Comparison of ENCODE assay signal across 8 mouse cellular contexts in genomic region chr15:93518941-93519835, GRCm38 (mm10).
A peak's percentile ranks its signal among the peaks of the same experiment; 100 is the strongest.
DNase-seq lines count a peak whose midpoint lies in the region; ATAC-seq and TF ChIP-seq lines count a peak whose summit lies in the region.

No protein-coding gene starts in this region.

- no peak for TF ChIP-seq POLR2A in ES-Bruce4 (IDR thresholded peaks at IDR 0.05; ENCODE audit: insufficient read depth, low read length)
- TF ChIP-seq POLR2A in lung, adult 2 months (IDR thresholded peaks at IDR 0.05; ENCODE audit: borderline replicate concordance, extremely low read depth, low read depth, low read length), result peak; percentile 31; the same call in 1 of the 2 replicates
- no peak for TF ChIP-seq POLR2A in testis, adult 2 months (IDR thresholded peaks at IDR 0.05; ENCODE audit: control insufficient read depth, low read depth, low read length)

- peak overlapping the region; percentile 50; the same call in 1 of the 2 replicates for H3K9ac ChIP-seq in ES-Bruce4 (ENCODE audit: low read depth, poor library complexity, severe bottlenecking)
- peak overlapping the region; percentile 69 for H3K9ac ChIP-seq in forebrain, embryonic 12.5 days
- peak overlapping the region; percentile 81 for H3K9ac ChIP-seq in heart, postnatal 0 days (replicated peaks; ENCODE audit: low read depth, low read length)
- H3K9ac ChIP-seq in neural tube, embryonic 14.5 days (replicated peaks; ENCODE audit: low read depth, low read length), result peak overlapping the region; percentile 67

- H3K36me3 ChIP-seq in ES-Bruce4 (ENCODE audit: control insufficient read depth, insufficient read depth, low read length, poor library complexity, severe bottlenecking), result no peaks in the 10 kb centered on the region
- no peaks in the 10 kb centered on the region for H3K36me3 ChIP-seq in forebrain, embryonic 12.5 days (replicated peaks)
- no peaks in the 10 kb centered on the region for H3K36me3 ChIP-seq in heart, postnatal 0 days (replicated peaks; ENCODE audit: control insufficient read depth, insufficient read depth, low read length)
- H3K36me3 ChIP-seq in neural tube, embryonic 14.5 days (ENCODE audit: control insufficient read depth, insufficient read depth, low read length), result no peaks in the 10 kb centered on the region
- no peaks in the 10 kb centered on the region for H3K36me3 ChIP-seq in testis, adult 2 months (ENCODE audit: control insufficient read depth, insufficient read depth, low read length)

- H3K4me2 ChIP-seq in forebrain, embryonic 12.5 days, result peak overlapping the region; percentile 94
- peak overlapping the region; percentile 85 for H3K4me2 ChIP-seq in heart, postnatal 0 days (ENCODE audit: low read depth, low read length)
- peak overlapping the region; percentile 95 for H3K4me2 ChIP-seq in neural tube, embryonic 14.5 days (ENCODE audit: low read depth, low read length)

- peaks cover 17% of the 10 kb centered on the region for H3K27me3 ChIP-seq in ES-Bruce4 (ENCODE audit: control insufficient read depth, insufficient read depth, low read length, poor library complexity, severe bottlenecking)
- H3K27me3 ChIP-seq in forebrain, embryonic 12.5 days, result peaks cover 65% of the 10 kb centered on the region
- no peaks in the 10 kb centered on the region for H3K27me3 ChIP-seq in heart, postnatal 0 days (ENCODE audit: control insufficient read depth, insufficient read depth, low read length)
- peaks cover 3% of the 10 kb centered on the region; the same call in 1 of the 2 replicates for H3K27me3 ChIP-seq in neural tube, embryonic 14.5 days (ENCODE audit: control insufficient read depth, insufficient read depth, low read length)
- H3K27me3 ChIP-seq in testis, adult 2 months (ENCODE audit: control insufficient read depth, insufficient read depth, low read length), result no peaks in the 10 kb centered on the region

- peak overlapping the region; percentile 86 for H3K4me3 ChIP-seq in ES-Bruce4 (ENCODE audit: low read depth, low read length)
- peak overlapping the region; percentile 79 for H3K4me3 ChIP-seq in forebrain, embryonic 12.5 days (replicated peaks)
- peak overlapping the region; percentile 89 for H3K4me3 ChIP-seq in heart, postnatal 0 days (ENCODE audit: low read depth, low read length)
- peak overlapping the region; percentile 87 for H3K4me3 ChIP-seq in lung, adult 2 months (replicated peaks; ENCODE audit: extremely low read depth, low read depth, low read length)
- H3K4me3 ChIP-seq in neural tube, embryonic 14.5 days (ENCODE audit: low read depth, low read length), result peak overlapping the region; percentile 72
- H3K4me3 ChIP-seq in testis, adult 2 months (ENCODE audit: control insufficient read depth, low read depth, low read length), result peak overlapping the region; percentile 87

- ATAC-seq in forebrain, embryonic 12.5 days (ENCODE audit: low FRiP score), result peak; percentile 92
- peak; percentile 84 for ATAC-seq in heart, postnatal 0 days (ENCODE audit: insufficient read depth, low read depth)
- peak; percentile 90 for ATAC-seq in neural tube, embryonic 14.5 days (ENCODE audit: low read depth)

- under 1% methylated on average over 80 of the region's 85 CpGs for WGBS in forebrain, embryonic 12.5 days
- WGBS in heart, postnatal 0 days, result under 1% methylated on average over 85 of the region's 85 CpGs
- WGBS in lung, adult 2 months, result under 1% methylated on average over 84 of the region's 85 CpGs
- WGBS in neural tube, embryonic 14.5 days, result under 1% methylated on average over 85 of the region's 85 CpGs

- peak; percentile 67 for DNase-seq in c-Kit-positive CD71-positive TER-119-positive erythroid progenitor cells, embryonic 14.5 days (ENCODE audit: low spot score)
- DNase-seq in heart, postnatal 0 days (ENCODE audit: low spot score), result peak; percentile 77
- peak; percentile 84 to 94 for DNase-seq in kidney, postnatal 36 days
- peak; percentile 87 for DNase-seq in lung, adult 2 months

- H3K9me3 ChIP-seq in ES-Bruce4 (replicated peaks; ENCODE audit: control insufficient read depth, insufficient read depth, low read length, poor library complexity, severe bottlenecking), result no peaks in the 10 kb centered on the region
- no peaks in the 10 kb centered on the region for H3K9me3 ChIP-seq in forebrain, embryonic 12.5 days
- H3K9me3 ChIP-seq in heart, postnatal 0 days (replicated peaks; ENCODE audit: control insufficient read depth, low read length), result no peaks in the 10 kb centered on the region
- no peaks in the 10 kb centered on the region for H3K9me3 ChIP-seq in neural tube, embryonic 14.5 days (ENCODE audit: control insufficient read depth, low read length)

- TF ChIP-seq CTCF in ES-Bruce4 (IDR thresholded peaks at IDR 0.05; ENCODE audit: low read depth, low read length), result peak; percentile 61
- peak; percentile 75 for TF ChIP-seq CTCF in heart, postnatal 0 days (IDR thresholded peaks at IDR 0.05; ENCODE audit: low read depth)
- TF ChIP-seq CTCF in lung, adult 2 months (IDR thresholded peaks at IDR 0.05; ENCODE audit: insufficient read depth, low read length), result peak; percentile 28; the same call in 1 of the 2 replicates
- peak; percentile 62 for TF ChIP-seq CTCF in testis, adult 2 months (IDR thresholded peaks at IDR 0.05; ENCODE audit: control insufficient read depth, insufficient read depth, insufficient replicate concordance, low read depth, low read length)

- peak; percentile 48; the same call in 1 of the 2 replicates for TF ChIP-seq EP300 in ES-Bruce4 (IDR thresholded peaks at IDR 0.05; ENCODE audit: insufficient read depth, low read depth, low read length)
- TF ChIP-seq EP300 in heart, postnatal 0 days (IDR thresholded peaks at IDR 0.05; ENCODE audit: low read depth), result peak; percentile 11

- peaks cover 7% of the 10 kb centered on the region for H3K4me1 ChIP-seq in ES-Bruce4 (ENCODE audit: control insufficient read depth, insufficient read depth, low read length)
- peaks cover 22% of the 10 kb centered on the region for H3K4me1 ChIP-seq in forebrain, embryonic 12.5 days
- H3K4me1 ChIP-seq in heart, postnatal 0 days (ENCODE audit: control insufficient read depth, insufficient read depth), result peaks cover 56% of the 10 kb centered on the region
- H3K4me1 ChIP-seq in lung, adult 2 months (ENCODE audit: control insufficient read depth, insufficient read depth, low read length), result peaks cover 13% of the 10 kb centered on the region
- peaks cover 15% of the 10 kb centered on the region for H3K4me1 ChIP-seq in neural tube, embryonic 14.5 days (ENCODE audit: control insufficient read depth, insufficient read depth, low read length)
- peaks cover 5% of the 10 kb centered on the region for H3K4me1 ChIP-seq in testis, adult 2 months (ENCODE audit: control insufficient read depth, insufficient read depth, low read length)

- no peak overlapping the region for H3K27ac ChIP-seq in ES-Bruce4 (ENCODE audit: insufficient read depth, low read length)
- H3K27ac ChIP-seq in forebrain, embryonic 12.5 days, result 0 out of 2 replicates have a peak overlapping the region, but pooled peaks have one; percentile 31
- peak overlapping the region; percentile 100 for H3K27ac ChIP-seq in heart, postnatal 0 days (ENCODE audit: low read depth)
- H3K27ac ChIP-seq in neural tube, embryonic 14.5 days (ENCODE audit: low read depth, low read length), result peak overlapping the region; percentile 23
- peak overlapping the region; percentile 79 for H3K27ac ChIP-seq in testis, adult 2 months (ENCODE audit: control insufficient read depth, insufficient read depth, low read depth, low read length)
